Mouse (Mus musculus): ENCODE data around the gene Polr2b. TPM values are rescaled to one million over a fixed set of nuclear protein-coding genes. Genes with fewer than 3 reads are reported as not detected.

The Polr2b gene
- total RNA-seq, 1 experiment from 2014 or later = 180 TPM

GRCm38 (mm10) chr5:77375546-77375945 lies 65.6 kb downstream of the Polr2b start:
- no peak for ATAC-seq (replicated peaks in 1 of 2; ENCODE audit: insufficient read depth in 1 of 2, low FRiP score in 2 of 2, low TSS enrichment in 1 of 2, low read depth in 1 of 2, poor library complexity in 2 of 2, severe bottlenecking in 2 of 2)

- no peak for ATAC-seq (replicated peaks in 1 of 2; ENCODE audit: insufficient read depth in 1 of 2, low FRiP score in 2 of 2, low TSS enrichment in 1 of 2, low read depth in 1 of 2, poor library complexity in 2 of 2, severe bottlenecking in 2 of 2)
Measured at GRCm38 (mm10) chr5:77378027-77378426, 68.1 kb downstream of the Polr2b start.

- ATAC-seq (replicated peaks in 1 of 2; ENCODE audit: insufficient read depth in 1 of 2, low FRiP score in 2 of 2, low TSS enrichment in 1 of 2, low read depth in 1 of 2, poor library complexity in 2 of 2, severe bottlenecking in 2 of 2) = no peak
Measured at GRCm38 (mm10) chr5:77379434-77380135, 69.6 kb downstream of the Polr2b start.

GRCm38 (mm10) chr5:77380321-77380901 lies 70.5 kb downstream of the Polr2b start:
- ATAC-seq (replicated peaks in 1 of 2; ENCODE audit: insufficient read depth in 1 of 2, low FRiP score in 2 of 2, low TSS enrichment in 1 of 2, low read depth in 1 of 2, poor library complexity in 2 of 2, severe bottlenecking in 2 of 2) = no peak

GRCm38 (mm10) chr5:77381283-77381682 lies 71.3 kb downstream of the Polr2b start:
- no peak for ATAC-seq (replicated peaks in 1 of 2; ENCODE audit: insufficient read depth in 1 of 2, low FRiP score in 2 of 2, low TSS enrichment in 1 of 2, low read depth in 1 of 2, poor library complexity in 2 of 2, severe bottlenecking in 2 of 2)

GRCm38 (mm10) chr5:77381686-77382085 lies 71.7 kb downstream of the Polr2b start:
- ATAC-seq (replicated peaks in 1 of 2; ENCODE audit: insufficient read depth in 1 of 2, low FRiP score in 2 of 2, low TSS enrichment in 1 of 2, low read depth in 1 of 2, poor library complexity in 2 of 2, severe bottlenecking in 2 of 2) = no peak

- peak; percentile 69 to 72 for ATAC-seq (replicated peaks in 1 of 2; ENCODE audit: insufficient read depth in 1 of 2, low FRiP score in 2 of 2, low TSS enrichment in 1 of 2, low read depth in 1 of 2, poor library complexity in 2 of 2, severe bottlenecking in 2 of 2)
Measured at GRCm38 (mm10) chr5:77383799-77384554, 74.0 kb downstream of the Polr2b start.

- no peak for ATAC-seq (replicated peaks in 1 of 2; ENCODE audit: insufficient read depth in 1 of 2, low FRiP score in 2 of 2, low TSS enrichment in 1 of 2, low read depth in 1 of 2, poor library complexity in 2 of 2, severe bottlenecking in 2 of 2)
Measured at GRCm38 (mm10) chr5:77384724-77385123, 74.8 kb downstream of the Polr2b start.

GRCm38 (mm10) chr5:77385221-77385620 lies 75.3 kb downstream of the Polr2b start:
- no peak for ATAC-seq (replicated peaks in 1 of 2; ENCODE audit: insufficient read depth in 1 of 2, low FRiP score in 2 of 2, low TSS enrichment in 1 of 2, low read depth in 1 of 2, poor library complexity in 2 of 2, severe bottlenecking in 2 of 2)

- ATAC-seq (replicated peaks in 1 of 2; ENCODE audit: insufficient read depth in 1 of 2, low FRiP score in 2 of 2, low TSS enrichment in 1 of 2, low read depth in 1 of 2, poor library complexity in 2 of 2, severe bottlenecking in 2 of 2) = peak; percentile 40 to 47; a peak in 3 of 4 replicates
Measured at GRCm38 (mm10) chr5:77385900-77386595, 76.1 kb downstream of the Polr2b start.

GRCm38 (mm10) chr5:77386596-77387413 lies 76.9 kb downstream of the Polr2b start:
- ATAC-seq (replicated peaks in 1 of 2; ENCODE audit: insufficient read depth in 1 of 2, low FRiP score in 2 of 2, low TSS enrichment in 1 of 2, low read depth in 1 of 2, poor library complexity in 2 of 2, severe bottlenecking in 2 of 2) = no peak

GRCm38 (mm10) chr5:77387414-77387704 lies 77.4 kb downstream of the Polr2b start:
- ATAC-seq (replicated peaks in 1 of 2; ENCODE audit: insufficient read depth in 1 of 2, low FRiP score in 2 of 2, low TSS enrichment in 1 of 2, low read depth in 1 of 2, poor library complexity in 2 of 2, severe bottlenecking in 2 of 2) = no peak

GRCm38 (mm10) chr5:77388359-77388758 lies 78.4 kb downstream of the Polr2b start:
- no peak for ATAC-seq (replicated peaks in 1 of 2; ENCODE audit: insufficient read depth in 1 of 2, low FRiP score in 2 of 2, low TSS enrichment in 1 of 2, low read depth in 1 of 2, poor library complexity in 2 of 2, severe bottlenecking in 2 of 2)

- no peak for ATAC-seq (replicated peaks in 1 of 2; ENCODE audit: insufficient read depth in 1 of 2, low FRiP score in 2 of 2, low TSS enrichment in 1 of 2, low read depth in 1 of 2, poor library complexity in 2 of 2, severe bottlenecking in 2 of 2)
Measured at GRCm38 (mm10) chr5:77390272-77390671, 80.3 kb downstream of the Polr2b start.

- no peak for ATAC-seq (replicated peaks in 1 of 2; ENCODE audit: insufficient read depth in 1 of 2, low FRiP score in 2 of 2, low TSS enrichment in 1 of 2, low read depth in 1 of 2, poor library complexity in 2 of 2, severe bottlenecking in 2 of 2)
Measured at GRCm38 (mm10) chr5:77393094-77393619, 83.2 kb downstream of the Polr2b start.

GRCm38 (mm10) chr5:77393990-77394618 lies 84.2 kb downstream of the Polr2b start:
- no peak for ATAC-seq (replicated peaks in 1 of 2; ENCODE audit: insufficient read depth in 1 of 2, low FRiP score in 2 of 2, low TSS enrichment in 1 of 2, low read depth in 1 of 2, poor library complexity in 2 of 2, severe bottlenecking in 2 of 2)

Data from hematopoietic stem cell, adult 5-6 weeks (primary cell).